20 mouse cellular contexts compared by ENCODE assay signal in genomic region chr5:104417028-104417427, GRCm38 (mm10).
"Had no signal": no experiment of that assay in that cellular context is flagged by ENCODE, and none has a peak within 500 bp of the region (broad histone marks: within the 10 kb centered on the region; RNA-seq: fewer than 3 reads in every experiment).

No protein-coding gene starts in this region.

- H3K36me3 ChIP-seq: limb, embryonic 12.5 days; limb, embryonic 15.5 days; midbrain, embryonic 12.5 days; midbrain, embryonic 15.5 days; neural tube, embryonic 12.5 days; neural tube, embryonic 15.5 days had no signal

- H3K4me2 ChIP-seq: limb, embryonic 12.5 days; limb, embryonic 15.5 days; liver, embryonic 11.5 days; lung, embryonic 14.5 days; midbrain, embryonic 12.5 days; midbrain, embryonic 15.5 days; neural tube, embryonic 12.5 days; neural tube, embryonic 15.5 days had no signal

- H3K9me3 ChIP-seq: limb, embryonic 12.5 days; limb, embryonic 15.5 days; midbrain, embryonic 12.5 days; midbrain, embryonic 15.5 days; neural tube, embryonic 12.5 days; neural tube, embryonic 15.5 days had no signal

- DNase-seq: layer of hippocampus, adult 9-11 months; liver, postnatal 0 days; lung, embryonic 14.5 days; retina, postnatal 1 day; right cerebral cortex, postnatal 25 days; thymus, adult 2 months; thymus, postnatal 14 days; thymus, postnatal 4 days had no signal

- H3K4me3 ChIP-seq: layer of hippocampus, adult 2 months; left cerebral cortex, adult 2 months; limb, embryonic 12.5 days; limb, embryonic 15.5 days; midbrain, embryonic 12.5 days; midbrain, embryonic 15.5 days; neural tube, embryonic 12.5 days; neural tube, embryonic 15.5 days had no signal

- H3K27me3 ChIP-seq: limb, embryonic 12.5 days; limb, embryonic 15.5 days; midbrain, embryonic 12.5 days; midbrain, embryonic 15.5 days; neural tube, embryonic 12.5 days; neural tube, embryonic 15.5 days had no signal

- H3K4me1 ChIP-seq: limb, embryonic 15.5 days; midbrain, embryonic 12.5 days; midbrain, embryonic 15.5 days; neural tube, embryonic 12.5 days; neural tube, embryonic 15.5 days had no signal

- H3K27ac ChIP-seq: layer of hippocampus, adult 2 months; left cerebral cortex, adult 2 months; limb, embryonic 12.5 days; limb, embryonic 15.5 days; liver, embryonic 14.5 days; macrophage; midbrain, embryonic 12.5 days; midbrain, embryonic 15.5 days; neural tube, embryonic 12.5 days; neural tube, embryonic 15.5 days had no signal

- H3K9ac ChIP-seq: limb, embryonic 12.5 days; limb, embryonic 15.5 days; liver, embryonic 14.5 days; liver, postnatal 0 days; lung, embryonic 14.5 days; midbrain, embryonic 12.5 days; midbrain, embryonic 15.5 days; neural tube, embryonic 12.5 days; neural tube, embryonic 15.5 days had no signal

- ATAC-seq: liver, postnatal 0 days; lung, postnatal 0 days; midbrain, embryonic 15.5 days had no signal
